Mouse (Mus musculus) cerebellum, adult (tissue): ENCODE data around the gene Cpsf7.
A peak's percentile ranks its signal among the peaks of the same experiment; 100 is the strongest.
"Not testable (repeated sequence)": the region's sequence is repeated elsewhere in the genome, so short reads cannot be mapped to it uniquely, and the experiment has no call there.

ENCODE experiments used
- ATAC-seq: cut with Nextera tagmentation; 2 replicates; pipeline ENCODE4 v1.9.2; 2017; ENCODE audit warnings: mild to moderate bottlenecking, moderate library complexity, mixed read lengths; ENCODE audit not compliant: insufficient number of reproducible peaks, low FRiP score, low TSS enrichment

Gene Cpsf7

GRCm38 (mm10) chr19:10557837-10558375 lies 32.8 kb downstream of the Cpsf7 start:
- ATAC-seq: not testable (repeated sequence)

GRCm38 (mm10) chr19:10560108-10560507 lies 35.0 kb downstream of the Cpsf7 start:
- ATAC-seq: no peak

- no peak for ATAC-seq
Observed at GRCm38 (mm10) chr19:10561558-10562314, 36.7 kb downstream of the Cpsf7 start.

- no peak for ATAC-seq
Observed at GRCm38 (mm10) chr19:10562351-10562750, 37.3 kb downstream of the Cpsf7 start.

GRCm38 (mm10) chr19:10564278-10564677 lies 39.2 kb downstream of the Cpsf7 start:
- ATAC-seq: no peak

GRCm38 (mm10) chr19:10565217-10565616 lies 40.2 kb downstream of the Cpsf7 start:
- no peak for ATAC-seq

- no peak for ATAC-seq
Observed at GRCm38 (mm10) chr19:10569627-10570026, 44.6 kb downstream of the Cpsf7 start.

GRCm38 (mm10) chr19:10576690-10577561 lies 51.9 kb downstream of the Cpsf7 start, which contains the start of the genes Cyb561a3 and Tmem138:
Gene Cyb561a3, plus strand, starts transcription at chr19:10577172.
Gene Tmem138, minus strand, starts transcription at chr19:10577362.
- peak; percentile 96 for ATAC-seq

GRCm38 (mm10) chr19:10580102-10580501 lies 55.0 kb downstream of the Cpsf7 start:
- ATAC-seq: no peak

GRCm38 (mm10) chr19:10580761-10581160 lies 55.7 kb downstream of the Cpsf7 start:
- ATAC-seq: no peak

GRCm38 (mm10) chr19:10581984-10582383 lies 56.9 kb downstream of the Cpsf7 start:
- ATAC-seq: no peak

GRCm38 (mm10) chr19:10583550-10584146 lies 58.6 kb downstream of the Cpsf7 start:
- no peak for ATAC-seq

- no peak for ATAC-seq
Observed at GRCm38 (mm10) chr19:10585112-10585511, 60.0 kb downstream of the Cpsf7 start.

- ATAC-seq: no peak
Observed at GRCm38 (mm10) chr19:10587231-10587630, 62.2 kb downstream of the Cpsf7 start.

- no peak for ATAC-seq
Observed at GRCm38 (mm10) chr19:10589127-10589857, 64.2 kb downstream of the Cpsf7 start.

- no peak for ATAC-seq
Observed at GRCm38 (mm10) chr19:10590301-10590700, 65.2 kb downstream of the Cpsf7 start.

- no peak for ATAC-seq
Observed at GRCm38 (mm10) chr19:10591659-10592377, 66.8 kb downstream of the Cpsf7 start.
